Mouse (Mus musculus): Measurements from ENCODE around the gene Zdhhc17.

Zdhhc17 gene

DNA sequence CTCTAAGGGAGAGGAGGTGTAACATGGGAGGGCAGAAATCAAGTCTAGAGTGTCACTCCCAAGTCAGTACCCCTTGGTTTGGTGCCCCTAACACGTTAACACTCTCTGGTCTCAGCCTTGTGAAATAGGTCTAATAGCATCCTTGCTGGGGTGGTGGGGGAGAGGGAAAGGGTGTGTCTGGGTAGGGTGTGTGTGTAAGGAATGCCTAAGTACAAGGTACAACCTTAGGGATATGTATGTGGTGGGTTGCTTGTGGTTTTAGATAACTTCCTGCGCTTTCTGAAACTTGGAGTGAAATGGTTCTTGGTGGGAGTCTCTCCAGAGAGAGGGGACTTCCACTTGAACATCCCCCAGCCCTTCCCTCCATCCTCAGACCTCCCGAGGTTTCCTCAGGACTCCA is 88.0 kb downstream of the Zdhhc17 start:
- no peak for DNase-seq (ENCODE audit: low spot score in 2 of 2)

DNA sequence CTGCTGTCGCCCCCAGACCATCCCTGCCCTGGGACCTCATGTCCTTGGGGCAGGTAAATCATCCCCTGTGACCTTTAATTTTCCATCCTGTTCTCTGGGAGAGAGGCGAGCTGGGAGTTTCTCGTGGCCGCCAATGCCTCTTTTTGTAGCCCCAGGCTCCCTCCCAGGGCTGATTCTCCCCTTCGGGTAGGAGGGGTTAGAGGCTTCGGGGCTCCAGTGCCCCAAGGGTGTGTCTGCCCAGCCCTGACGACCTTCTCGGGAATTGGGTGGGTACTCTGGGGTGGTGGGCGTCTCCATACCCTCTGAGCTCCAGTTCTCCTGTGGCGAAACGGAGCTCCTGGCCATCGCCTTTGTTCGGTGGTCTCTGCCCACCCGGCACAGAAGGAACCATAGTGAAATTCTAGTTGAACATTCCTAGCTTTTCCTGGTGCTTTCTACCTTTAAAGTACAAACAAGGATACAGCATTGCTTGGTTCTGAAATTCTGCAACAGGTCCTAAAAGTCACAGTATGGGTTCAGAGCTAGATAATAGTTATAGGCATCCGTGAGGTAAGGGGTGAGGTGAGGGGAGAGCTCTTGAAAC is 89.5 kb downstream of the Zdhhc17 start:
- DNase-seq (ENCODE audit: low spot score in 2 of 2) = no peak

DNA sequence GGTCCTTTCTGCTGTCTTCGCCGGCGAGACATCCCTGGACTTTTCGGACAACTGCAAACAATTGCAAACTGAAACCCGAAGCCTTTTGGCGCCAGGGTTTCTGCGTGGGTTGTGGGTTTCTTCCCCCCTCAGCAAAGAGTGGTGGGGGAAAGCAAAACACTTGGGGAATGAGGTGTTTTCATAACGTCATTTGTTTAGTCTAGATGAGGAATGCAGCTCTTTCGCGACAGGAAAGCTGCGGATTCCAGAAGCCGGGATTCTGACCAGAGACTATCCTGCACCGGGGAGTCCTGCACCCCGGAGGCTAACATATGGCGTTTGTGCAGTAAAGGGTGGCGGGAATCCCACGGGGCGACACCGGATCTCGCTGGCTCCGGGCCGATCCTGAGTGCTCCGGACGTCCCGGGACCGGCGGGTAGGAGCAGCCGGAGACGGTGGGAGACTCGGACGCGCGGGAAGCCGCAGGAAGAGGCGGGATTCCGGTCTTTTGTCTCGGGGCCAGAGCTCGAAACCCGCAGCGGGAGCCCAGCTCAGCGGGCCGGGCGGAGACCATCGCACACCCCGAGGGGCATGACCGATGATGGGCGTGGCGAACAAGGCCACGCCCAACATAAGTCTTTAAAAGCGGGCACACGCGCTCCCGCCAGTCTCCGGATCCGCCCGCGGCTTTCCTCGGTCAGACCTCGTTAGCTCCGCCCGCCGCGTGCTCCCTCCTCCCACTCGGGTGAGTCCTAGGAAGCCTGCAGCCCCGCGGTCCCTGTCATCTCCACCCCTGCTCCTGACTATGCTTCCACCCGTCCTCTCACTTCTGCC is 90.2 kb downstream of the Zdhhc17 start, which contains the start of gene Csrp2:
Csrp2 (plus strand) TSS at position 259 of the 813 bp plus-strand sequence.
- peak; percentile 26 to 52 for DNase-seq (ENCODE audit: low spot score in 2 of 2)

DNA sequence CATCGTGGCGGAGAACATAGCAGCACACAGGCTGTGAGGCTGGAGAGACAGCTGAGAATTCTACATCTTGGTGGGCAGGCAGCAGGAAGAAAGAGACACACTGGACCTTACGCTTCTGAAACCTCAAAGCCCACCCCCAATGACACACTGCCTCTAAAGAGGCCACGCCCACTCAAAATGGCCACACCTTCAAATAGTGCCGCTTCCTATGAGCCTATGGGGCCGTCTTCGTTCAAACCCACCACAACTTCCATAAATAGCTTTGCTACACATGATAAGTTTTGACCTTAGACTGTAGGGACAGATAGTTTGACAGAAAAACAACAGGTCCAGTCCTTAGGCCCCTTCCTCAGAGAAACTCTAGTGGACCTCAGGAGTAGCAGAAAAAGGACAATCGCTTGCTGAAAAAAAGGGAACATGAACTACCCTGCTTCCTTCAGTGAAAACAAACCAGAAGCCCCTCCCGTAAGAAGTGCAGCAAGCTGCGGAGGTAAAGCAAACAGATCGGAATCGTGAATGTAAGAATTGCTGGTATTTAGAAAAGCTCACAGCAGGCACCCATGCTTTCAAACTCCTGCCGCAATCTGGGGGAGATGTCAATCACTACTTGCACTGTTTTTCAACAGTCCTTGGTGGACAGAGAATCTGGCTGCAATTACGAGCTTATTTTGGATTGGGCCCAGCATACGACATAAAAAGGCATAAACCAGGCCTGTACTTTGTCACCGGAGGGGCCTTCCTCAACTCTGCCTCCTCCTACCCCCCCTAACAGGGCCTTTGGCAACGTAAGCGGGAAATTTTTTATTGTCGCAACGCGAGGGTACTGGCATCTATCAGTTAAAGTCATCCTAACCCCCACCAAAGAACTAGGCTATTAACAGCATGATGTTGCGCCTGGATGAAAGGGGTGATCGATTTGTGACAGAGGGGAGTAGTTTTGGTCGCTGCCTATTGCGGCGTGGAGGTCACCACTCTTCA is 91.2 kb downstream of the Zdhhc17 start:
- no peak for DNase-seq (ENCODE audit: low spot score in 2 of 2)

DNA sequence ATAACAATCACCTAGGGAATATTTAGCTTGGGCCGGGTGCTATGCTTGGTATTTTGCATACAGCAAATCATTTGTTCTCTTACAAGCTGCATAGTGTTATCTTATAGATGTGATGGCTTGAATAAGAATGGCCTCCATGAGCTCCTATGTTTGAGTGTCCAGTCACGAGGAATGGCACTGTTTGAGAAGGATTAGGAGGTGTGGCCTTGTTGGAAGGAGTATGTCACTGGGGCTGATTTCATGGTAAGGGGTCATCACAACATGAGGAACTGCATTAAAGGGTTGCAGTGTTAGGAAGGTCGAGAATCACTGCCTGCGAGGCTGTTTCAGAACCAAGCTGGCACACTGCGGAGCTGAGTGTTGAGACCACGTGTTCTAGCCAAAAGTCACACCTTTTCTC is 92.4 kb downstream of the Zdhhc17 start:
- DNase-seq (ENCODE audit: low spot score in 2 of 2) = no peak

DNA sequence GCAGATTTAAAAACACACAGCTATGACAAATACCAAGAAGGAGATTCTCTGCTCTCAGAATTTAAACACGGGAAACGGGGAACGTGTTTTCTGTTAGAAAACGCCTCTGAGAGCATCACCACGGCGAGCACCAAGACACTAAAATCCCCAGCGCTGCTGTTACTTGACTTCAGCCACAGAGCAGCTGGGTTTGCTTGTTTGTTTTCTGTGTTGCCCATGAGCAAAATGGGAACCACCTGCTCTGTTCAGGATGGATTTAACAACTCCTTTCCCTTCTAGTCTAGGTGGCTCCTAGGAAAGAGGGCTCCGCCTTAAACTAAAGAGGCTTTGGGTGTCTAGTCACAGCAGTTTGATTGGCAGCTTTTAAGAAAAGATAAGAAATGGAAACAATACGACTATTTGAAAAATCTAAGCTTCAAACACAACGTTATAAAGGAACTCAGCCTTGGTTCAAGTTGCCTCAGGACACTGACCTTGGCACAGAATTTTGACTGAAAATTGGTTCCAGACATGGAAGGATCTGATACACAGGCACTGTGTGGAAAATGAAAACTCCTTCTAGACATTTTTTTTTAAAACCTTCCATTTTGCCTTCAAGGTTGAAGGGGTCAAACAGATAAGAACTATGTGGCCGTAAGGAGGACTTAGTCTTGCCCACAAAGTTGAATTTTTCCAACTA is 93.1 kb downstream of the Zdhhc17 start:
- DNase-seq (ENCODE audit: low spot score in 2 of 2) = no peak

DNA sequence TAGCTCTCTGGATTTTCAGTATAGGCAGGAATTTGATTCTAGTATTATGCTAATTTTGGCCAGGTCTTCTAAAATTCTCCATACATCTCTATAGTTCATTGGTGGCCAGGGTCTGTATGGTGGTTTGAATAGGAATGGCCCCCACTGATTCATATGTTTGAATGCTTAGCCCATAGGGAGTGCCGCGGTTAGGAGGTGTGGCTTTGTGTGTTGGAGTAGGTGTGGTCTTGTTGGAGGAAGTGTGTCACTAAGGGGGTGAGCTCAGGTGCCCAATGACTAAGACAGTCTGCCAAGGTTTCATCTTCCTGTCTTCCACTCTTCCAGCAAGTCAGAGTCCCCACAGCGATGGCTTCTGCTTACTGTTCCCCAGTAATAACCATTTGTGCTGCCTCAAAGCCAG is 106.1 kb downstream of the Zdhhc17 start:
- no peak for DNase-seq (ENCODE audit: low spot score in 2 of 2)

DNA sequence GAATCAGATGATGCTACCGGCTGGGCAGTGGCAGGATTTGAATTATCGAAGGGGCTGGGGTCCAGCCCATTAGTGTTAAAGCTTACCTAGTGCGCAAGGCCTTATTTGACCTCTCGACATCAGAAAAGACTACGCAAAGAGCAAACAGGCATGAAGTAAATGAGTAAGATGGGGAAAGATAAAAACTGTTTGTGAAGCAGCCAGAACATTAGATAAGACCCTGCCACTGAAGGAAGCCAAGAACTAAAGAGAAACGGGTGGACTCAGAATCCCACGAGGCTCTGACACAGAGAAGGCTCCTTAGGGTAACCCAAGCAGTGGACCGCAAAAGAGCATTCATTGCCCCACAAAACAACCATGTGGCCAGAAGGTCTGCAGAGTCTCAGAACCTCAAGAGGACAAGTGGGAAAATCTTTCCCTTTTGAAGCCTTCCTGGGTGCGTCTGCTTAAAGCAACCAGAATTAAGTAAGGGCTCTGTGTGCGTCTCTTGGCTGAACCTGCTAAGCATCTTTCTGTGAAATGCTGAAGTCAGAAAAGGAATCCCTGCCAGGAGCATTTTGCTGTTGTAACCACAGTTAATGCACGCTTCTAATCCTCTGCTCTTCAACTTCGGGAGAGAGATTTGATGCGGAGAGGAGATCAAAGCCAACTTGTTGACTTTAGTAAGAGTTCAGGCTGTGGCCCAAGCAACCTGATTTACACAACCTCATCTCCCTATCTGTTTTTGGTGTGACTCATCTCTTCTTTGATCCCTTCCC is 110.0 kb downstream of the Zdhhc17 start:
- no peak for DNase-seq (ENCODE audit: low spot score in 2 of 2)

All from frontal cortex, postnatal 25 days (tissue).